Mouse (Mus musculus) right cerebral cortex, adult 18-20 months (tissue): Measurements from ENCODE around the gene Slc6a1.

Experiments used
- DNase-seq: peaks from one replicate; pipeline ENCODE4 v3.0.0; 2022; ENCODE audit warnings: mixed read lengths

Slc6a1 gene

DNA sequence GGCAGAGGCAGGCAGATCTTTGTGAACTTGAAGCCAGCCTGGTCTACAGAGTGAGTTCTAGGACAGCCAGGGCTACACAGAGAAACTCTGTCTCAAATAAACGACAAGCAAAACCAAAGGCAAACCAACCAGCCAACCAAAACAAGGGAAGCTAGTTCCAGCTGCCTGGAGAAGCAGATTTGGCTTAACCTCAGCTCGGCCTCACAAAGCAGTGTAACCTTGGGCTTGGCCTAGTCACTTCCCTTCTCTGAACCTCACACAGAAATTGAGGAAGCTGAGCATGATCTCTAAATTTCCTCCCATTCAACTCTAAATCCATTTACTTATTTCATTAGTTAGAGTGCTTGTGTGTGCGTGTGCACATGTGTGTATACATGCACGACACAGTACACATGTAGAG, 79.9 kb downstream of the Slc6a1 start:
- no peak for DNase-seq

DNA sequence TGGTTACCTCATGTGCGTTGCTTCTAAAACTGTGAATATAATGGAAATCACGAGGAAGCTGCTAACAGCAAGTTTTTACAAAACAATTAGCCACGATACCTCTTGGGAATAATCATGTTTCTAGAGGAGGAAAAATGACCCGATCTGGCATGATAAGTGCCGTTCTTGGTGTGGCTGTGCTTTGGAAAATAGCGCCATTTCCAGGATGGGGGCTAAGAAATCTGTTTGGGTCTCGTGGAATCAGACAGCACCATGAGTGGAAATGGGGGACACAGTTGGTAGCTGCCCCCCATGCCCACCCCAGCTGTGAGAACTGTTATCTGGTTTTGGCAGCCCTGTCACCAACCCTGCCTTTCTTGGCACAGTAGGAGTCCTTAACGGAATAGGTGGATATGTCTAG, 81.3 kb downstream of the Slc6a1 start:
- DNase-seq: no peak

DNA sequence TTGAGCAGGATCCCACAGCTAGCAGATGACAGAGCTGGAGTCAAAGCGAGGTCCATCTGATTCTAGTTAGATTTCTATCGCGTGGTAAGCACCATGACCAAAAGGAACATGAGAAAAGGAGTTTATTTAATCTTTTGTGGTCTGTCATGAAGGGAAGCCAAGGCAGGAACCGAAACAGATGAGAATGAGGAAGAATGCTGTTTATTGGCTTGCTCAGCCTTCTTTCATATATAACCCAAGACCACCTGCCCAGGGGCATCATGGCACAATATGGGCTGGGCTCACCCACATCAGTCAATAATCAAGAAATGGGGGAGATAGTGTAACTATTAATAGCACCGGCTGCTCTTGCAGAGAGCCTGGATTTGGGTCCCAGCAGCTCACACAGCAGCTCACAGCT, 82.3 kb downstream of the Slc6a1 start:
- DNase-seq: no peak

DNA sequence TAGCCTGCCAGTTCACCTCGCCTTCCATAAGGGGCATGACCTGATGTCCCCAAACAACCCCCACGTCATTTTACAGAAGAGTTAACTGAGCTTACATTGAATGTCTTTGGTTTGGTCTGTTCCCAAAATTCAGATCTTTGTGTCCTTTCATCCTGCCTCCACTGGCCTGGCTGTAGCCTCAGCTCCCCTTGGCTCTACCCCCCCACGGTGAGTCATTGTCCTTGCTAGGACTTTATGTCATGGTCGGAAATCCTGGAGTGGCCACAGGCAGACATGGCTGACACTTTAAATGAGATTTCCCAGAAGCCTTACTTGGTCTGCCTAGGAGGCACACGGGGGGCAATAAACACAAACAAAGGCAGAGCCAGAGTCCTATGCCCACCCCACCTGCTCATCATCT, 83.8 kb downstream of the Slc6a1 start:
- no peak for DNase-seq
